Mouse (Mus musculus): ENCODE results near the gene Krtap4-8. TPM values are rescaled to one million over a fixed set of nuclear protein-coding genes. Genes with fewer than 3 reads are reported as not detected.
"Not testable (repeated sequence)": the region's sequence is repeated elsewhere in the genome, so short reads cannot be mapped to it uniquely, and the experiment has no call there.

Gene Krtap4-8
- polyA plus RNA-seq (2012; rRNA removed) = not detected in 2 replicates

- Histone ChIP-seq H3K4me1 (replicated peaks; ENCODE audit: control insufficient read depth, insufficient read depth, low read length) (no peaks in the 10 kb centered on the region), H3K4me3 (ENCODE audit: control insufficient read depth, insufficient read depth, low read length) (no peak within 1 kb of the TSS), H3K27me3 (ENCODE audit: control insufficient read depth, insufficient read depth, low read length) (no peaks in the 10 kb centered on the region), H3K27ac (ENCODE audit: control insufficient read depth, insufficient read depth, low read length) (no peak within 1 kb of the TSS), H3K36me3 (ENCODE audit: control insufficient read depth, insufficient read depth, low read length) (no peaks in the 10 kb centered on the region)
- DNase-seq = no peak
- TF ChIP-seq POLR2A (IDR thresholded peaks at IDR 0.05; ENCODE audit: control insufficient read depth, extremely low read depth, insufficient read depth, low read length, poor library complexity) = no peak
- no peak for TF ChIP-seq CTCF (IDR thresholded peaks at IDR 0.05; ENCODE audit: borderline replicate concordance, control insufficient read depth, extremely low read depth, insufficient read depth, low read length, poor library complexity)
- 96% methylated on average over 2 of the region's 2 CpGs for WGBS
Observed at GRCm38 (mm10) chr11:99780604-99781003, at the start of gene Krtap4-8. Gene Krtap4-8 (minus strand): TSS chr11:99780704.

GRCm38 (mm10) chr11:99815566-99815965 is 35.1 kb upstream of the Krtap4-8 start, which contains the start of gene Gm11564:
Gene Gm11564 (minus strand): TSS chr11:99815666.
- 90% methylated on average over 2 of the region's 2 CpGs for WGBS
- H3K27ac ChIP-seq (ENCODE audit: control insufficient read depth, insufficient read depth, low read length) = not testable (repeated sequence)

GRCm38 (mm10) chr11:99809792-99810191 is 29.3 kb upstream of the Krtap4-8 start, which contains the start of gene Krtap4-13:
Gene Krtap4-13 (minus strand): TSS chr11:99809892.
- not testable (repeated sequence) for H3K27ac ChIP-seq (ENCODE audit: control insufficient read depth, insufficient read depth, low read length); H3K27me3 ChIP-seq (ENCODE audit: control insufficient read depth, insufficient read depth, low read length); H3K4me1 ChIP-seq (replicated peaks; ENCODE audit: control insufficient read depth, insufficient read depth, low read length); H3K4me3 ChIP-seq (ENCODE audit: control insufficient read depth, insufficient read depth, low read length); DNase-seq; H3K36me3 ChIP-seq (ENCODE audit: control insufficient read depth, insufficient read depth, low read length)

More at GRCm38 (mm10) chr11:99815566-99815965, 35.1 kb upstream of the Krtap4-8 start, which contains the start of gene Gm11564:
- not testable (repeated sequence) for H3K4me1 ChIP-seq (replicated peaks; ENCODE audit: control insufficient read depth, insufficient read depth, low read length); H3K4me3 ChIP-seq (ENCODE audit: control insufficient read depth, insufficient read depth, low read length); DNase-seq; H3K27me3 ChIP-seq (ENCODE audit: control insufficient read depth, insufficient read depth, low read length); H3K36me3 ChIP-seq (ENCODE audit: control insufficient read depth, insufficient read depth, low read length)

GRCm38 (mm10) chr11:99804346-99804745 is 23.8 kb upstream of the Krtap4-8 start, which contains the start of gene Gm11554:
Gene Gm11554 (minus strand): TSS chr11:99804446.
- not testable (repeated sequence) for H3K4me3 ChIP-seq (ENCODE audit: control insufficient read depth, insufficient read depth, low read length); H3K27me3 ChIP-seq (ENCODE audit: control insufficient read depth, insufficient read depth, low read length); H3K36me3 ChIP-seq (ENCODE audit: control insufficient read depth, insufficient read depth, low read length); DNase-seq; H3K4me1 ChIP-seq (replicated peaks; ENCODE audit: control insufficient read depth, insufficient read depth, low read length); H3K27ac ChIP-seq (ENCODE audit: control insufficient read depth, insufficient read depth, low read length)
- WGBS = no CpG with 5 or more reads among the region's 1 CpGs

- not testable (repeated sequence) for H3K4me1 ChIP-seq (replicated peaks; ENCODE audit: control insufficient read depth, insufficient read depth, low read length); H3K36me3 ChIP-seq (ENCODE audit: control insufficient read depth, insufficient read depth, low read length); H3K27me3 ChIP-seq (ENCODE audit: control insufficient read depth, insufficient read depth, low read length); H3K4me3 ChIP-seq (ENCODE audit: control insufficient read depth, insufficient read depth, low read length); DNase-seq; H3K27ac ChIP-seq (ENCODE audit: control insufficient read depth, insufficient read depth, low read length)
- WGBS = no CpG with 5 or more reads among the region's 1 CpGs
Observed at GRCm38 (mm10) chr11:99798832-99799231, 18.3 kb upstream of the Krtap4-8 start, which contains the start of gene Gm11569. Gene Gm11569 (minus strand): TSS chr11:99798932.

- Histone ChIP-seq H3K36me3 (ENCODE audit: control insufficient read depth, insufficient read depth, low read length) (no peaks in the 10 kb centered on the region), H3K27ac (ENCODE audit: control insufficient read depth, insufficient read depth, low read length) (no peak within 1 kb of the TSS), H3K4me1 (replicated peaks; ENCODE audit: control insufficient read depth, insufficient read depth, low read length) (no peaks in the 10 kb centered on the region), H3K4me3 (ENCODE audit: control insufficient read depth, insufficient read depth, low read length) (no peak within 1 kb of the TSS), H3K27me3 (ENCODE audit: control insufficient read depth, insufficient read depth, low read length) (no peaks in the 10 kb centered on the region)
- no peak for DNase-seq
- TF ChIP-seq CTCF (IDR thresholded peaks at IDR 0.05; ENCODE audit: borderline replicate concordance, control insufficient read depth, extremely low read depth, insufficient read depth, low read length, poor library complexity) (no peak), POLR2A (IDR thresholded peaks at IDR 0.05; ENCODE audit: control insufficient read depth, extremely low read depth, insufficient read depth, low read length, poor library complexity) (no peak)
- 88% methylated on average over 2 of the region's 2 CpGs for WGBS
Observed at GRCm38 (mm10) chr11:99793367-99793766, 12.9 kb upstream of the Krtap4-8 start, which contains the start of gene Gm11596. Gene Gm11596 (minus strand): TSS chr11:99793467.

GRCm38 (mm10) chr11:99784900-99785299 is 4.4 kb upstream of the Krtap4-8 start, which contains the start of gene Krtap4-9:
Gene Krtap4-9 (plus strand): TSS chr11:99785200.
- H3K4me1 ChIP-seq (replicated peaks; ENCODE audit: control insufficient read depth, insufficient read depth, low read length); H3K4me3 ChIP-seq (ENCODE audit: control insufficient read depth, insufficient read depth, low read length); H3K36me3 ChIP-seq (ENCODE audit: control insufficient read depth, insufficient read depth, low read length); H3K27ac ChIP-seq (ENCODE audit: control insufficient read depth, insufficient read depth, low read length); H3K27me3 ChIP-seq (ENCODE audit: control insufficient read depth, insufficient read depth, low read length); DNase-seq: not testable (repeated sequence)

GRCm38 (mm10) chr11:99778401-99778800 is 2.1 kb downstream of the Krtap4-8 start:
- no peaks in the 10 kb centered on the region for H3K4me1 ChIP-seq (replicated peaks; ENCODE audit: control insufficient read depth, insufficient read depth, low read length)
- H3K4me3 ChIP-seq (ENCODE audit: control insufficient read depth, insufficient read depth, low read length) = no peak overlapping the region
- DNase-seq = no peak
- H3K36me3 ChIP-seq (ENCODE audit: control insufficient read depth, insufficient read depth, low read length) = no peaks in the 10 kb centered on the region
- 81% methylated on average over 7 of the region's 7 CpGs for WGBS
- no peak overlapping the region for H3K27ac ChIP-seq (ENCODE audit: control insufficient read depth, insufficient read depth, low read length)
- H3K27me3 ChIP-seq (ENCODE audit: control insufficient read depth, insufficient read depth, low read length) = no peaks in the 10 kb centered on the region
- TF ChIP-seq POLR2A (IDR thresholded peaks at IDR 0.05; ENCODE audit: control insufficient read depth, extremely low read depth, insufficient read depth, low read length, poor library complexity) (no peak), CTCF (IDR thresholded peaks at IDR 0.05; ENCODE audit: borderline replicate concordance, control insufficient read depth, extremely low read depth, insufficient read depth, low read length, poor library complexity) (no peak)

- not testable (repeated sequence) for H3K27me3 ChIP-seq (ENCODE audit: control insufficient read depth, insufficient read depth, low read length); H3K4me1 ChIP-seq (replicated peaks; ENCODE audit: control insufficient read depth, insufficient read depth, low read length); H3K27ac ChIP-seq (ENCODE audit: control insufficient read depth, insufficient read depth, low read length); H3K4me3 ChIP-seq (ENCODE audit: control insufficient read depth, insufficient read depth, low read length); H3K36me3 ChIP-seq (ENCODE audit: control insufficient read depth, insufficient read depth, low read length); DNase-seq
Observed at GRCm38 (mm10) chr11:99772813-99773212, 7.7 kb downstream of the Krtap4-8 start, which contains the start of gene Gm11595. Gene Gm11595 (minus strand): TSS chr11:99772913.

Data from thymus, adult 2 months (tissue).